Mouse (Mus musculus): ENCODE data around the gene Capg.

- TF ChIP-seq EP300 (IDR thresholded peaks at IDR 0.05) (no peak), CTCF (IDR thresholded peaks at IDR 0.05) (no peak)
Observed at GRCm38 (mm10) chr6:72527070-72527469, 17.1 kb upstream of the Capg start.
